Mouse (Mus musculus) liver, adult 2 months (tissue): Measurements from ENCODE around the gene Tmem164. TPM values are rescaled to one million over a fixed set of nuclear protein-coding genes. Genes with fewer than 3 reads are reported as not detected.

Experiments used
- DNase-seq: peaks from one replicate; pipeline ENCODE4 v3.0.0-alpha.2; 2011; ENCODE audit warnings: low read depth, low spot score; ENCODE audit errors: extremely low read depth
- H3K27ac ChIP-seq: fragments of 200-500 bp; replicated peaks from 2 replicates; pipeline ENCODE4 v1.5.1; 2012; ENCODE audit warnings: low read depth, mild to moderate bottlenecking, control low read depth, inconsistent platforms, low read length; ENCODE audit not compliant: insufficient read depth
- H3K27me3 ChIP-seq: fragments of 200-500 bp; 2 replicates; pipeline ENCODE4 v1.6.1; 2012; ENCODE audit warnings: mild to moderate bottlenecking, moderate library complexity, low read length, inconsistent platforms; ENCODE audit not compliant: control insufficient read depth, insufficient read depth
- H3K36me3 ChIP-seq: fragments of 200-500 bp; 2 replicates; pipeline ENCODE4 v1.6.1; 2012; ENCODE audit warnings: low read length, inconsistent platforms; ENCODE audit not compliant: control insufficient read depth, insufficient read depth
- H3K4me1 ChIP-seq: fragments of 200-500 bp; 2 replicates; pipeline ENCODE4 v1.6.1; 2011; ENCODE audit warnings: low read length; ENCODE audit not compliant: control insufficient read depth, insufficient read depth
- H3K4me3 ChIP-seq: fragments of 200-500 bp; 2 replicates; pipeline ENCODE4 v1.5.1; 2011; ENCODE audit warnings: low read depth, mild to moderate bottlenecking, control low read depth, low read length, moderate library complexity; ENCODE audit not compliant: insufficient read depth
- H3K79me2 ChIP-seq: fragments of 200-500 bp; 2 replicates; pipeline ENCODE4 v1.6.1; 2012; ENCODE audit warnings: inconsistent platforms, mild to moderate bottlenecking, low read length, moderate library complexity; ENCODE audit not compliant: control insufficient read depth, insufficient read depth
- H3K9ac ChIP-seq: fragments of 200-500 bp; 2 replicates; pipeline ENCODE4 v1.6.1; 2012; ENCODE audit warnings: low read depth, mild to moderate bottlenecking, control low read depth, inconsistent platforms, low read length
- CTCF ChIP-seq: fragments of 200-500 bp; IDR thresholded peaks from 2 replicates; pipeline ENCODE4 v1.5.1; 2011; ENCODE audit warnings: low read depth, low read length, control low read depth
- POLR2A ChIP-seq: fragments of 200-500 bp; IDR thresholded peaks from 2 replicates; pipeline ENCODE4 v1.6.1; 2011; ENCODE audit warnings: low read length, control low read depth; ENCODE audit not compliant: insufficient read depth; ENCODE audit errors: extremely low read depth
- WGBS: fragments of 180-500 bp; shearing (Covaris S2); methylation state at CpG from one replicate; pipeline ENCODE4 v1.1.7; 2018; 5-methylcytosine and 5-hydroxymethylcytosine counted together
- polyA plus RNA-seq: library from polyadenylated mRNA; depleted of rRNA; stranded (reverse); fragments of >200 nt; gene quantifications from 2 replicates; pipeline ENCODE4 v1.2.3, GENCODE M21; 2012
- total RNA-seq: library from RNA; depleted of rRNA; stranded (reverse); fragments of >200 nt; gene quantifications from 2 replicates; pipeline ENCODE4 v1.2.3, GENCODE M21; 2014

The Tmem164 gene
- total and polyA plus RNA-seq, 2 experiments, result 5.3 to 8.4 TPM

- 20% methylated on average over 5 of the region's 5 CpGs for WGBS
These were observed 1.8 kb downstream of the Tmem164 start for GRCm38 (mm10) chrX:142682990-142683389.

GRCm38 (mm10) chrX:142684674-142685073 is 3.5 kb downstream of the Tmem164 start:
- H3K9ac ChIP-seq, result no peak overlapping the region
- no peaks in the 10 kb centered on the region for H3K36me3 ChIP-seq
- H3K27ac ChIP-seq, result no peak overlapping the region
- no peaks in the 10 kb centered on the region; the same call in 1 of the 2 replicates for H3K79me2 ChIP-seq
- no peaks in the 10 kb centered on the region for H3K27me3 ChIP-seq
- H3K4me1 ChIP-seq, result peaks cover 14% of the 10 kb centered on the region
- no peak for TF ChIP-seq CTCF
- no peak for TF ChIP-seq POLR2A
- no peak for DNase-seq
- H3K4me3 ChIP-seq, result no peak overlapping the region
- 59% methylated on average over 4 of the region's 4 CpGs for whole genome bisulfite sequencing

More at GRCm38 (mm10) chrX:142682990-142683389, 1.8 kb downstream of the Tmem164 start:
- Histone ChIP-seq H3K4me3 (no peak overlapping the region; the same call in 1 of the 2 replicates), H3K9ac (no peak overlapping the region), H3K36me3 (no peaks in the 10 kb centered on the region), H3K79me2 (no peaks in the 10 kb centered on the region), H3K4me1 (peaks cover 14% of the 10 kb centered on the region), H3K27ac (0 out of 2 replicates have a peak overlapping the region, but pooled peaks have one; percentile 10), H3K27me3 (no peaks in the 10 kb centered on the region)
- peak; percentile 38 for DNase-seq
- TF ChIP-seq POLR2A (no peak), CTCF (no peak)

GRCm38 (mm10) chrX:142685676-142686075 is 4.5 kb downstream of the Tmem164 start:
- Histone ChIP-seq H3K79me2 (no peaks in the 10 kb centered on the region; the same call in 1 of the 2 replicates), H3K36me3 (no peaks in the 10 kb centered on the region), H3K4me1 (peaks cover 14% of the 10 kb centered on the region), H3K27me3 (no peaks in the 10 kb centered on the region), H3K9ac (no peak overlapping the region), H3K27ac (no peak overlapping the region), H3K4me3 (no peak overlapping the region)
- TF ChIP-seq CTCF, result no peak
- no peak for TF ChIP-seq POLR2A
- no peak for DNase-seq
- WGBS, result 90% methylated on average over 6 of the region's 6 CpGs

- Histone ChIP-seq H3K9ac (no peak overlapping the region), H3K4me3 (no peak overlapping the region), H3K79me2 (no peaks in the 10 kb centered on the region; the same call in 1 of the 2 replicates), H3K27me3 (no peaks in the 10 kb centered on the region), H3K4me1 (peaks cover 8% of the 10 kb centered on the region), H3K27ac (no peak overlapping the region), H3K36me3 (no peaks in the 10 kb centered on the region)
- TF ChIP-seq CTCF, result no peak
- TF ChIP-seq POLR2A, result no peak
- WGBS, result 89% methylated on average over 9 of the region's 9 CpGs
- DNase-seq, result no peak
These were observed 7.3 kb downstream of the Tmem164 start for GRCm38 (mm10) chrX:142688509-142688908.

- Histone ChIP-seq H3K79me2 (no peaks in the 10 kb centered on the region; the same call in 1 of the 2 replicates), H3K36me3 (no peaks in the 10 kb centered on the region), H3K27ac (no peak overlapping the region), H3K4me3 (no peak overlapping the region), H3K27me3 (no peaks in the 10 kb centered on the region), H3K4me1 (no peaks in the 10 kb centered on the region), H3K9ac (no peak overlapping the region)
- no peak for DNase-seq
- no peak for TF ChIP-seq CTCF
- TF ChIP-seq POLR2A, result no peak
- 27% methylated on average over 2 of the region's 2 CpGs for WGBS
These were observed 12.1 kb downstream of the Tmem164 start for GRCm38 (mm10) chrX:142693256-142693655.

GRCm38 (mm10) chrX:142694338-142694737 is 13.1 kb downstream of the Tmem164 start:
- Histone ChIP-seq H3K9ac (no peak overlapping the region), H3K27me3 (no peaks in the 10 kb centered on the region), H3K4me3 (no peak overlapping the region), H3K27ac (no peak overlapping the region), H3K79me2 (no peaks in the 10 kb centered on the region), H3K36me3 (no peaks in the 10 kb centered on the region), H3K4me1 (no peaks in the 10 kb centered on the region)
- TF ChIP-seq CTCF, result no peak
- TF ChIP-seq POLR2A, result no peak
- WGBS, result 86% methylated on average over 7 of the region's 7 CpGs
- DNase-seq, result no peak
